Mouse (Mus musculus) liver, postnatal 0 days (tissue): Measurements from ENCODE around the gene Cpeb3. TPM values are rescaled to one million over a fixed set of nuclear protein-coding genes. Genes with fewer than 3 reads are reported as not detected.
A peak's percentile ranks its signal among the peaks of the same experiment; 100 is the strongest.
"Not testable (repeated sequence)": the region's sequence is repeated elsewhere in the genome, so short reads cannot be mapped to it uniquely, and the experiment has no call there.

Source experiments
- ATAC-seq: fragments of 200-750 bp; cut with Nextera tagmentation; 2 replicates; pipeline ENCODE4 v1.8.0; 2017; ENCODE audit warnings: mild to moderate bottlenecking, moderate library complexity
- DNase-seq: peaks from one replicate; pipeline ENCODE4 v3.0.0-alpha.2; 2016
- H3K27ac ChIP-seq: fragments of 300-500 bp; sonication (generic); 2 replicates; pipeline ENCODE4 v1.5.1; 2014; ENCODE audit warnings: antibody characterized with exemption, moderate library complexity, mild to moderate bottlenecking, low read depth
- H3K27me3 ChIP-seq: fragments of 300-500 bp; sonication (generic); 2 replicates; pipeline ENCODE4 v1.6.1; 2014; ENCODE audit warnings: low read length, control low read depth, mixed read lengths; ENCODE audit not compliant: insufficient read depth
- H3K36me3 ChIP-seq: fragments of 300-500 bp; sonication (generic); replicated peaks from 2 replicates; pipeline ENCODE4 v1.6.1; 2014; ENCODE audit warnings: mild to moderate bottlenecking, control low read depth, low read length, moderate library complexity, mixed read lengths; ENCODE audit not compliant: insufficient read depth
- H3K4me1 ChIP-seq: fragments of 300-500 bp; sonication (generic); 2 replicates; pipeline ENCODE4 v1.6.1; 2014; ENCODE audit warnings: antibody characterized with exemption, mild to moderate bottlenecking, control low read depth; ENCODE audit not compliant: insufficient read depth
- H3K4me2 ChIP-seq: fragments of 300-500 bp; sonication (generic); 2 replicates; pipeline ENCODE4 v1.6.1; 2014; ENCODE audit warnings: low read depth, mild to moderate bottlenecking, low read length, moderate library complexity, mixed read lengths
- H3K4me3 ChIP-seq: fragments of 300-500 bp; sonication (generic); 2 replicates; pipeline ENCODE4 v1.5.1; 2014; ENCODE audit warnings: low read depth, low read length
- H3K9ac ChIP-seq: fragments of 300-500 bp; sonication (generic); replicated peaks from 2 replicates; pipeline ENCODE4 v1.6.1; 2014; ENCODE audit warnings: mild to moderate bottlenecking, moderate library complexity
- H3K9me3 ChIP-seq: fragments of 300-500 bp; sonication (generic); 2 replicates; pipeline ENCODE4 v1.6.1; 2016; ENCODE audit warnings: mild to moderate bottlenecking, control low read depth, low read length, mixed read lengths
- CTCF ChIP-seq: sonication (generic); IDR thresholded peaks from 2 replicates; pipeline ENCODE4 v1.5.1; 2016; ENCODE audit warnings: antibody characterized with exemption, low read depth
- EP300 ChIP-seq: IDR thresholded peaks from 2 replicates; pipeline ENCODE4 v1.6.1; 2016; ENCODE audit warnings: antibody characterized with exemption, low read depth, mild to moderate bottlenecking
- WGBS: fragments of 180-500 bp; shearing (Covaris S2); extraction: QIAGEN DNeasy Blood & Tissue Kit; methylation state at CpG from one replicate; pipeline ENCODE4 v1.1.7; 2014; ENCODE audit not compliant: insufficient replicate concordance; 5-methylcytosine and 5-hydroxymethylcytosine counted together
- polyA plus RNA-seq: library from polyadenylated mRNA; unstranded; fragments of >200 nt; fragmentation: Nextera tagmentation; extraction: Ambion mirVana; gene quantifications from 2 replicates; pipeline ENCODE4 v1.2.1, GENCODE M21; 2015

Cpeb3 gene
- polyA plus RNA-seq, 1 experiment from 2014 or later = 2.1 TPM

DNA sequence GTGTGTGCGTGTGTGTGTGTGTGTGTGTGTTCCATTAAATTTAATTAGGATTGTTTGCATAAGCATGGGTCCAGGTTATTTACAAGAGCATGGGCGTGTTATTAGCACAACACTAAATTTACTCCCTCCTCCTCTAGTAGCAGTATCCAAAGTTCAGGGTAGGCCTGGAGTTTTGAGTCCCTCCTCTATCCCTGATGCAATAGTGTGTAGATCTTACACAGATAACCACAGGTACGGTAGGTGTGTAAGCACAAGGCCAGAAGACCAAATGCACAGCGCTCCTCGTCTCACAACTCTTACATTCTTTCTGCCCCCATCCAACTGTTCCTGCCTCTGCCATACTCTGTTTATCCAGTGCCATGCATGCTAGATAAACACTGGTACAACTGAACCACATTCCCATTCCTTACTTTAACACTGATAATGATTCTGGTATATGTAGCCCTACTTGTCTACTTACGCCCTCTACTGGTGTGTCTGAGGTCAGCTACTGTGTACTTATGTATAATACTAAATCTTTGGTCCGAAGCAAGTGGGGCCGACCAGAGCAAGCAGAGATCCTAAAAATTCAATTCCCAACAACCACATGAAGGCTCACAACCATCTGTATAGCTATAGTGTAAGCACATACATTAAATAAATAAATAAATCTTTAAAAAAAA is 1.2 kb upstream of the Cpeb3 start:
- Histone ChIP-seq H3K4me3 (peak overlapping the region; percentile 100), H3K4me2 (peak overlapping the region; percentile 98), H3K27me3 (no peaks in the 10 kb centered on the region), H3K9ac (peak overlapping the region; percentile 100), H3K9me3 (no peaks in the 10 kb centered on the region), H3K27ac (peak overlapping the region; percentile 100), H3K4me1 (peaks cover 19% of the 10 kb centered on the region), H3K36me3 (peaks cover 34% of the 10 kb centered on the region)
- WGBS = 72% methylated on average over 8 of the region's 8 CpGs
- DNase-seq (no peak), ATAC-seq (peak; percentile 52)
- TF ChIP-seq CTCF = peak; percentile 66
- TF ChIP-seq EP300 = no peak; the same call in 1 of the 2 replicates

DNA sequence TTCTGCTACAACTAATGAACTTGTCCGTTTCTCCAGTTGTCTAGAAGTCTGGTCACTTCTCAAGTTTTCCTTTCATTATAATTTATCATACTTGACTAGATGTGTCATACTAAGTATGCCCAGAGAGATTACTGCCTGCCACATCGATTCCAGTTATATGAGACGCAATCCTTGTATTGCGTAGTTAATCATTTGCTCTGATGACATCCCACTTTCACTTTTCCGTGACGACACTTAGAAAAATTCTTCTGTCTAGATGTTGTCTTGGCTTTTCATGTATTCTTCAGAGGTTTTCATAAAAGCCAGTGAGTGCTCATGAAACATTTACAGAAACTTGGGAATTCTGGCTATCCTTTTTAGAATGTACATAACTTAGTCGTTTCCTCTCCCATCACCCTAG is 585 bp upstream of the Cpeb3 start:
- 50% methylated on average over 7 of the region's 7 CpGs for WGBS
- no peak for DNase-seq
- peaks cover 20% of the 10 kb centered on the region for H3K4me1 ChIP-seq
- no peak; the same call in 1 of the 2 replicates for TF ChIP-seq EP300
- no peak for TF ChIP-seq CTCF
- H3K27ac ChIP-seq = peak overlapping the region; percentile 100
- no peaks in the 10 kb centered on the region for H3K27me3 ChIP-seq
- 0 out of 2 replicates have a peak, but pooled peaks have one; percentile 12 for ATAC-seq
- H3K36me3 ChIP-seq = peaks cover 34% of the 10 kb centered on the region
- H3K9ac ChIP-seq = peak overlapping the region; percentile 100
- H3K9me3 ChIP-seq = no peaks in the 10 kb centered on the region
- peak overlapping the region; percentile 100 for H3K4me3 ChIP-seq
- peak overlapping the region; percentile 98 for H3K4me2 ChIP-seq

DNA sequence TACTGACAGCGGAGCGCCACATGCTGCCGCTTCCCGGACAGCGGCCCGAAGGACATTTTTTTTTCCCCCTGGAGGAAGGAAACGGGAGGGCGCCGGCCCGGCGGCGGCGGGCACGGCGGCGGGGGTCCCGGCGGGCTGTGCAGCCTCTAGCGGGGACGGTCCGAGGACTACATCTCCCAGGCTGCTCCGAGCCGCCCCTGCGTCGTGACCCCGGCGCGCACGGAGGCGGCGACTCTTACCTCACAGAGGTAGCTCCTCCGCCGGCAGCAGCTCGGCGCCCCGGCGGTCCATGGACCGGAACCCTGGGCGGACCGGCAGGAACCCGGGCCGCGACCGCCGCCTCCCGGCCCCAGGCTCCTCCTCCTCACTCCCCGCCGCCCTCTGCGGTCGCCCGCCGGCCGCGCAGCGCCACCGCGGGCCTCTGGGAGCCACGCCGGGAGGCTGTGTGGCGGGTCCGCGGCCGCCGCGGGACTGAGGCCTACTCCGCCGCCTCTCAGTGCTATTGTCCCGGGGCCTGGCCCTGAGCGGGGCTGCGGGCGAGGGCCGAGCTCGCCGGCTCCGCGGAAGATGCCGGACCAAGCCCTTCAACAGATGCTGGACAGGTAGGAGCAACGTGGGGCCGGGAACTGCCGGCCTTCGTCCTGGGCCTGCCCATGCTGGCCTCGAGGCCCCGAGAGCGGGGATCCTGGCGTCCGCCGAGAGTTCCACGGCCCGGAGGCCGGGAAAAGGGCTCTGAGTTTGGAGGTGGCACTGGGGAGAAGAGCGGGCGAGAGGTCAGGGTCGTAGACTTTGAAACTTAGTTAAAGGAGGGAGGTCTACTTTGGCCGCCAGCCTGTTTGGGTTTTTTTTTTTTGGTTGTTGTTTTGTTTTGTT is 862 bp downstream of the Cpeb3 start, which contains the start of gene March5:
TSS of gene March5 (plus strand) at position 241 of the 873 bp plus-strand sequence.
- no peaks in the 10 kb centered on the region for H3K27me3 ChIP-seq
- H3K4me1 ChIP-seq = peaks cover 25% of the 10 kb centered on the region
- WGBS = under 1% methylated on average over 57 of the region's 94 CpGs
- TF ChIP-seq EP300 = no peak
- peak; percentile 26 for TF ChIP-seq CTCF
- H3K4me3 ChIP-seq = peak within 1 kb of the TSS; percentile 100
- ATAC-seq (peak; percentile 87), DNase-seq (peak; percentile 90)
- H3K9ac ChIP-seq = peak within 1 kb of the TSS; percentile 100
- H3K4me2 ChIP-seq = peak within 1 kb of the TSS; percentile 98
- peaks cover 25% of the 10 kb centered on the region for H3K36me3 ChIP-seq
- H3K9me3 ChIP-seq = no peaks in the 10 kb centered on the region
- H3K27ac ChIP-seq = peak within 1 kb of the TSS; percentile 100

DNA sequence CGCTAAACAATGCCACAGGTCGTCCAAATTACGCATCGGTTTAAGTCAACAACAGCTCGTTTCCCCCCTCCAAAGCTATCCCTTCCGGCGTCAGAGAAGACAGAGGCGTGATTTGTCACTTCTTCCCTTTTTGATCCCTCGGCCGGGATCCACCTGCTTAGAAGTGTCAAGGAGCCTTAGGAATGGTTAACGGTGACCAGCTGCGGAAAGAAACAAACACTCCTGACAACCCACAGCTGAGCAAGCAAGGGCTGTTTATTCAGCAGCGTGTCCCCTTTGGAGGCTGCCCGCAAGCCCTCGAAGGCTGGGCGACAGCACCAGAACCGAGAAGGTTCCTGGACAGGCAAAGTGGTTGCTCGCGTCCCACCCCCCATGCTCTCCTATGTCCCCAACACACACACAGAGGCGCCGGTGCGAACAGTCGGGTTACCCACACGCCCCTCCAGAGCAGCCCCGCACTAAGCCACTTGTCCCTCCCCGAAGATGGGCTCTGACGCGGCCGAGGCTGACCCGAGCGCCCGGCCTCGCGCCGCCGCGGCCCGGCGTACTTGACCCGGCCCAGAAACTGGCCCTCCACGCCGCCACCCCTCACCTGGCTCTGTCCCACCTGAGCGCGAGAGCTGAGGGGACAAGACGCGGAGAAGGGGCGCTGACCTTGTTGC is 1.6 kb downstream of the Cpeb3 start:
- ATAC-seq (peak; percentile 50), DNase-seq (peak; percentile 70)
- H3K4me3 ChIP-seq = peak overlapping the region; percentile 100
- H3K27me3 ChIP-seq = no peaks in the 10 kb centered on the region
- no peaks in the 10 kb centered on the region for H3K9me3 ChIP-seq
- no peak for TF ChIP-seq CTCF
- peaks cover 18% of the 10 kb centered on the region for H3K36me3 ChIP-seq
- peak overlapping the region; percentile 100 for H3K9ac ChIP-seq
- peaks cover 28% of the 10 kb centered on the region for H3K4me1 ChIP-seq
- peak overlapping the region; percentile 98 for H3K4me2 ChIP-seq
- peak overlapping the region; percentile 100 for H3K27ac ChIP-seq
- WGBS = under 1% methylated on average over 47 of the region's 47 CpGs

DNA sequence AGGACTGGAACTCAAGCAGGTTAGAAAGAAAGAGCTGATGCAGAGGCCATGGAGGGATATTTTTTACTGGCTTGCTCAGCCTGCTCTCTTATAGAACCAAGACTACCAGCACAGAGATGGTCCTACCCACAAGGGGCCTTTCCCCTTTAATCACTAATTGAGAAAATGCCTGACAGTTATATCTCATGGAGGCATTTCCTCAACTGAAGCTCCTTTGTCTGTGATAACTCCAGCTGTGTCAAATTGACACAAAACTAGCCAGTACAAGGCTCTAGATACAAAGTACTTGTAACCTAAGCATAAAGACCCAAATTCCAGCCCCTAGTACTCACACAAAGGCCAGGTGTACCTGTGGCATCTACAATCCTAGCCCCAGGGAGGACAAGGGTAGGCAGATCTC is 3.2 kb downstream of the Cpeb3 start:
- TF ChIP-seq EP300 = peak; percentile 43
- Histone ChIP-seq H3K4me3 (peak overlapping the region; percentile 100; the same call in 1 of the 2 replicates), H3K4me1 (peaks cover 24% of the 10 kb centered on the region), H3K4me2 (peak overlapping the region; percentile 98), H3K27ac (peak overlapping the region; percentile 70)
- not testable (repeated sequence) for H3K9me3 ChIP-seq, ATAC-seq, H3K36me3 ChIP-seq, H3K9ac ChIP-seq, H3K27me3 ChIP-seq, DNase-seq

DNA sequence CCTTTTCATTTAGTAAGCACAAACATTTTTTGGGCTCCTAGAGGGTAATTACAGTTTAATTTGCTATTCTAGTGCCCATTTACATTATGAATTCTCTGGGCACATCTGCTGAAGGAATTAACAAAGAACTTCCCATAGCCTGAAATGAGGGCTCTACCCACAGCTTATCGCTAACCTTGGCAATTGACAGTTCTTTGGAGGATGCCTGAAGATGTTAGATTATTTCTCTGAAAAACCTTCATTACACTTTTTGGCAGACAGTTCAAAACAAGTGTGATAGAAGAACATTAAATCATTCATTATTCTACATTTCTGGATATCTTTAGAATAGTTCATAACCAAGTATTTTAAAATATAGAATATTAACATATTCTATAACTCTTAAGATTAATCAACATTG is 5.0 kb downstream of the Cpeb3 start:
- 67% methylated on average over 1 of the region's 1 CpGs for WGBS
- Histone ChIP-seq H3K4me2 (no peak overlapping the region), H3K9me3 (no peaks in the 10 kb centered on the region), H3K4me3 (no peak overlapping the region), H3K27ac (no peak overlapping the region), H3K9ac (no peak overlapping the region), H3K4me1 (peaks cover 18% of the 10 kb centered on the region), H3K27me3 (no peaks in the 10 kb centered on the region), H3K36me3 (no peaks in the 10 kb centered on the region)
- DNase-seq (no peak), ATAC-seq (no peak)
- peak; percentile 83 for TF ChIP-seq EP300
- no peak for TF ChIP-seq CTCF
